Mouse (Mus musculus) thymus, adult 2 months (tissue): ENCODE measurements at regions not wholly inside any gene's neighbourhood (a gene's known extent, or its start where the extent isn't known, plus 50 kb on each side); places are given as distances from the start of the nearest gene placed in this dataset.

Experiments
- DNase-seq: peaks from one replicate; pipeline ENCODE4 v3.0.0; 2021
- H3K27ac ChIP-seq: fragments of 200-500 bp; 2 replicates; pipeline ENCODE4 v1.5.1; 2012; ENCODE audit warnings: low read length, control low read depth; ENCODE audit not compliant: control insufficient read depth, insufficient read depth
- H3K27me3 ChIP-seq: fragments of 200-500 bp; 2 replicates; pipeline ENCODE4 v1.6.1; 2012; ENCODE audit warnings: mild to moderate bottlenecking, low read length, moderate library complexity, mixed read lengths; ENCODE audit not compliant: control insufficient read depth, insufficient read depth
- H3K36me3 ChIP-seq: fragments of 200-500 bp; 2 replicates; pipeline ENCODE4 v1.6.1; 2012; ENCODE audit warnings: mild to moderate bottlenecking, low read length, moderate library complexity; ENCODE audit not compliant: control insufficient read depth, insufficient read depth
- H3K4me1 ChIP-seq: fragments of 200-500 bp; replicated peaks from 2 replicates; pipeline ENCODE4 v1.6.1; 2012; ENCODE audit warnings: low read length; ENCODE audit not compliant: control insufficient read depth, insufficient read depth
- H3K4me3 ChIP-seq: fragments of 200-500 bp; 2 replicates; pipeline ENCODE4 v1.5.1; 2012; ENCODE audit warnings: mild to moderate bottlenecking, low read length, control low read depth, moderate library complexity; ENCODE audit not compliant: control insufficient read depth, insufficient read depth
- CTCF ChIP-seq: fragments of 200-500 bp; IDR thresholded peaks from 2 replicates; pipeline ENCODE4 v1.5.1; 2012; ENCODE audit warnings: mild to moderate bottlenecking, control low read depth, low read length, moderate library complexity, borderline replicate concordance; ENCODE audit not compliant: control insufficient read depth, poor library complexity, insufficient read depth; ENCODE audit errors: extremely low read depth
- POLR2A ChIP-seq: fragments of 200-500 bp; IDR thresholded peaks from 2 replicates; pipeline ENCODE4 v1.6.1; 2012; ENCODE audit warnings: mild to moderate bottlenecking, low read length, control low read depth, moderate library complexity; ENCODE audit not compliant: control insufficient read depth, poor library complexity, insufficient read depth; ENCODE audit errors: extremely low read depth
- WGBS: fragments of 180-500 bp; shearing (Covaris S2); methylation state at CpG from one replicate; pipeline ENCODE4 v1.1.7; 2018; 5-methylcytosine and 5-hydroxymethylcytosine counted together

DNA sequence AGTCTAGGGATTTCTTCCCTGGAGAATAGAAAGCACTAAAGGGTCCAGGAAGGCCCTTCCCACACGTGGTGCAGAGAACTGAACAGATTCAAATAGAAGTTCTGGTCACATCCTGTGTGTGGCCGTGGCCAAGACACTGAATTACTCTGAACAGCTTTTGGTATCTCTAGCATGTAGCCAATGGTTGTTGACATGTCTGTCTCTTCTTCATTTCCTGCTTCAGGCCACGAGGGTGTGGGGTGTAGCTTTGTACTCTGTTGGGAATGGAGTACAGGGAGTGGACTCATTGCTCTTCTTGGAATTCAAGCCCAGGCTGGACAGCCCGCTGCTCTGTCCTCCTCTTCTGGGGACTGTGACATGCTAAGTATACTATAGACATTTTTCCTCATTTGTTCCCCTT, 298.5 kb downstream of the Gm49356 start:
- H3K36me3 ChIP-seq, result no peaks in the 10 kb centered on the region
- TF ChIP-seq POLR2A, result no peak
- no peak for TF ChIP-seq CTCF
- H3K4me3 ChIP-seq, result no peak overlapping the region
- no peaks in the 10 kb centered on the region; the same call in 1 of the 2 replicates for H3K4me1 ChIP-seq
- no peak overlapping the region for H3K27ac ChIP-seq
- no peak for DNase-seq
- WGBS, result 55% methylated on average over 4 of the region's 4 CpGs
- no peaks in the 10 kb centered on the region for H3K27me3 ChIP-seq

DNA sequence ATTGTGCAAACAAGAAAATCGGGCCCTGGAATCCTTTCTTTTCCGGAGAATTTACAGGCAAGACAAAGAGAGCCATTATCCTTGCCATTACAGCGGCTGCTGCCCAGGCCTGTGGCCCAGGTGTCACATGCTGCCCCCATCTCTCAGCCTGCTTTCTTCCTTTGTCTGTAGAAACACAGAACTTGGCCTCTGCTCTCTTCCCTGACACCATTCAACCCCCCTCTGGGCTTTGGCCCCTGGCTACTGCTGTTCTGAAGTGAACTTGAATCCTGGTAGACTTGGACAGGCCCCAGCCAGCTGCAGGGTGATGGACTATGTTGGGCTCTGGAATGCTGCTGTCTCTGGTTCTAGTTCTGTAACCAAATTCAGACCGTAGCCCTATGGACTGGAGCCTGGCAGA, 299.3 kb downstream of the Gm49356 start:
- no peaks in the 10 kb centered on the region; the same call in 1 of the 2 replicates for H3K4me1 ChIP-seq
- DNase-seq, result no peak
- H3K4me3 ChIP-seq, result no peak overlapping the region
- no peaks in the 10 kb centered on the region for H3K36me3 ChIP-seq
- WGBS, result 97% methylated on average over 4 of the region's 4 CpGs
- H3K27ac ChIP-seq, result no peak overlapping the region
- no peak for TF ChIP-seq POLR2A
- H3K27me3 ChIP-seq, result no peaks in the 10 kb centered on the region

DNA sequence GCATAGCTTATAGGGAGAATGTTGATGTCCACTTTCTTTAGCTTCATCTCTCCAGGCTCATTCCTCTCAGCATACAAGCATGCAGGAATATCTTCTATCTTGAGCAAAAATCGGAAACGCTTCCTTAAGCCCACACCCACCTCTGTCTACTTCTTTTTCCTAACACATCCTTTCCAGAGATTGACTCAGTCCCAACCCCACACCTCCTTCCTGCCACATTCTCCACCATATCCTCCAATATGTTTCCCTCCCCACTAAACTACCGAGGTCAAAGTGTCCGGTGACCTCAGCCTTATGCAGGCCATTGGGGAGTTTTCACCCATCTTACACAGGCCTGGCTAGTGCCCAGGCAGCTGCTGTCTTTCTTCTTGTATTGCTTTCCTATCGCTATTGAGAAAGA, 301.4 kb downstream of the Gm49356 start:
- TF ChIP-seq CTCF (no peak), POLR2A (no peak)
- no peak overlapping the region for H3K4me3 ChIP-seq
- no peaks in the 10 kb centered on the region; the same call in 1 of the 2 replicates for H3K4me1 ChIP-seq
- H3K27ac ChIP-seq, result no peak overlapping the region
- no peaks in the 10 kb centered on the region for H3K27me3 ChIP-seq
- DNase-seq, result no peak
- WGBS, result 85% methylated on average over 5 of the region's 5 CpGs
- H3K36me3 ChIP-seq, result no peaks in the 10 kb centered on the region

DNA sequence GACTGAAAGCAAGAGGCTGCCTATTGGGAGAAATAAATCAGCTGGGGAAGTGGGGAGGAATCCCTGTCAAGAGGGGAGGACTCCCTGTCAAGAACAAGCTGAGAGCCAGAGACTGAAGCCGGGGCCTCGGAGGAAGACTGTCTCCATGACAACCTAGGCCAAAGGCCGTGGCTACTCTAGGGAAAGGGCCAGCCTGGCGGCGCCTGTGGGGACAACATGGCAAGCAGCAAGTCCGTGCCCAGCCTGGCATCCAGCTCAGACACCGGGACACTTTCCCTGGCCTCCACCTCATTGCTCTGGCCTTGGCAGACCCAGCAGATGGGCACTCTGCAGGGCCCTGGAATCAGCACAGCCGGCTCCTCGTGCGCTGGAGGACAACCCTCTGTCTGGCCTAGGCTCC, 305.3 kb downstream of the Gm49356 start:
- Histone ChIP-seq H3K27ac (no peak overlapping the region), H3K36me3 (no peaks in the 10 kb centered on the region), H3K27me3 (no peaks in the 10 kb centered on the region), H3K4me1 (no peaks in the 10 kb centered on the region), H3K4me3 (no peak overlapping the region)
- DNase-seq, result no peak
- WGBS, result 94% methylated on average over 10 of the region's 10 CpGs
- TF ChIP-seq POLR2A (no peak), CTCF (no peak)

DNA sequence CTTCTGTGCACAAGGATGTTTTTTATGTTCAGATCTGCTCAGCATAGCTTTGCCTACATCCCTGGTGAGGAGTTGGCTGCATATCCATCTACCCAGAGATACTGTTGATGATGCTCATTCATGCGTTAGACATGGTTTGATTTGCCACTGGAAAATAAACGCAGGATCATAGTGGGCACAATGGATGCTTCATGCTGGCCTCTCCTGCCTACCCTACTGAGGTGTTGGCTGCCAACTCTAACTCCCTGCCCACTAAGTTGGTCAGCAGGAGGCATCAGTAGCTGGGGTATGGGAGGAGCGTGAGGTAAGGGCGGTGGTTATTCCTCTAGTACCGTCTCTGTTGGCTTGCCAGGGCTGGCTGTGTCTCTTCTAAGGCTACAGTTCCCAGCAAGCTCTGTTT, 307.3 kb downstream of the Gm49356 start:
- Histone ChIP-seq H3K4me1 (no peaks in the 10 kb centered on the region), H3K27me3 (no peaks in the 10 kb centered on the region), H3K27ac (no peak overlapping the region), H3K4me3 (no peak overlapping the region), H3K36me3 (no peaks in the 10 kb centered on the region)
- WGBS, result 92% methylated on average over 5 of the region's 5 CpGs
- DNase-seq, result no peak
- TF ChIP-seq CTCF (no peak), POLR2A (no peak)

DNA sequence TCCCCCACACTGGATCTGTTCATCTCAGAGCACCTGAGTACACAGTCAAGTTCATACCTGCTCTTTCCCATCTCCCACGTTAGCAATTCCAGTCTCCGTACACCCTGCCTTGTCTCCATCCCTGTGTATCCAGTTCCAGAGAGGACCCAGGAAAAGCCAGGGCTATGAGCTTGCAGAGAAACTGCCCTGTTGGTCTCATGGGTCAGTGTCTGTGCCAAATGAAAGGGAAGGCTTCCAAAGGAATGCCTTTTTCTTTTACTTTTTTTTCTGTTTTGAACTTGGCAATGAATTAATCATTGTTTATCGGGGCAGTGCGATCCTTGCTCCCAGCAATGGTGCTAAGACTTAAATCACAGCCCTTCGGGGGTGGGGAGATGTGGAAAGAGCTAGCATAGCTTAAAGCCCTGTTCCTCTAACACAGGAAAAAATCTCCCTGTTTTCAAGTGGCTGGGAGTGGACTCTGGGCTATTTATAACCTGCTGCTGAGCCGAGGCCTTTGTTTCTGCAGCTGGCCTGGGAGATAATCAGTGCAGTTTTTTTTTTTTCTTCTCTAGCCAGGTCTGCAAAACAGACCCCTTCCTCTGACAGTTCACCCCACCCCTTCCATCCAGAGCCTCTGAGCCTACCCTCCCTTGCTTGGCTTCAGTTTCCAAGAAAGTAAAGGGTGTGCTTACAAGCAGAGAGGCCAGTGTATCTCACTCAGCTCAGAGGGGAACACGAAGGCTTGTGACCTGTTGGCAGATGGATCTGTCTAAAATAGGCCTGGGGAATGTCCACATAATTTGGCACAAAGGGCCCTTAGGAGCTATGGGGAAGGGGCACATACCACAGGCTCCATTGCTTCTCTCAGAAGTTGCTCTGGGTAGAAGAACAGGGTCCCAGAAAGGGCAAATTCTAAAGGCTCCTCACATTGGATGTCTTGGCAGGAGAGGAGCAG, 308.6 kb downstream of the Gm49356 start:
- Histone ChIP-seq H3K27me3 (no peaks in the 10 kb centered on the region), H3K36me3 (no peaks in the 10 kb centered on the region), H3K27ac (no peak overlapping the region), H3K4me3 (no peak overlapping the region), H3K4me1 (no peaks in the 10 kb centered on the region)
- DNase-seq, result no peak
- TF ChIP-seq CTCF, result no peak
- TF ChIP-seq POLR2A, result no peak
- WGBS, result 67% methylated on average over 7 of the region's 7 CpGs
